ENCODE assay signal across 8 mouse cellular contexts in the genomic region with DNA sequence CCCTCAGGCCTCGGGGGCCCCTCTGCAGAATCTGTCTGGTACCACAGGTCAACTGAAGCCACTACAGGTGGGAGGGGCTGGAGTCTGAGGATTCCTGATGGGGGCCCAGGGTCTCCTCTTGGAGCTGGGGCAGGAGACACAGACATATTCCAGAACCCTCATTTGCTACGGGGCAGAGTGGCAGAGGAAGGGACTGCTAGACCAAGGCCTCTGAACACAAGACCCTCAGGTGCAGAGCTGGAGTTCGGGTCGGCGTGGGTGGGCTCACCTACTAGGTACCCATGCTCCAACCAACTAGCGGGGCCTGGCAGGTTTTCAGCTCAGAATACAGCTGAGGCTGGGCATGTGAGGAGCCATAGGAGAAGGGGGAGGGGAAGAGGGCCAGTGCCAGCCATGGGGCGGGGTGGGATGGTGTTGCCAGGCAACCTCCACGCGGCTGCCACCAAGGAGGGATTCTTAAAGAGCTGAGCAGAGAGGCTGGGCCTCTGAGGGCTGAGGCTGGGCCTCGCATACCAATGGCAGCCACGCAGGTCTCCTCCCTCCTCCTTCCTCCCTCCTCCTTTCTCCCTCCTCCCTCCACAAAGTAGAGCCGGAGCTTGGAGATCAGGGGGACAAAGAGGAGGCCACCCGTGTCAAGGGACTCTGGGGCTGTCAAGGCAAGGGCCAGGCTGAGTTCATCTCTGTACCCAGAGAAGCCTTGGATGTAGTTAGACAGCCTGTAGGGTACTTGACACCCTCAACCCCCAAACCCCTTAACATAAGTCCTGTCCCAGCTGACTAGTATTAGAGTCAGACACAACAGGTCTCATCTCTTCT. TPM values are rescaled to one million over a fixed set of nuclear protein-coding genes. Genes with fewer than 3 reads are reported as not detected.
A peak's percentile ranks its signal among the peaks of the same experiment; 100 is the strongest.
DNase-seq lines count a peak whose midpoint lies in the region; ATAC-seq and TF ChIP-seq lines count a peak whose summit lies in the region.

No protein-coding gene starts in this region.

- H3K9ac ChIP-seq in heart, embryonic 12.5 days = no peak overlapping the region
- no peak overlapping the region for H3K9ac ChIP-seq in embryonic facial prominence, embryonic 14.5 days (ENCODE audit: low read depth, low read length)
- H3K9ac ChIP-seq in intestine, postnatal 0 days (ENCODE audit: low read depth, low read length) = no peak overlapping the region
- H3K9ac ChIP-seq in limb, embryonic 14.5 days (ENCODE audit: low read depth, low read length, severe bottlenecking) = no peak overlapping the region
- H3K9ac ChIP-seq in neural tube, embryonic 11.5 days (ENCODE audit: low read length) = no peak overlapping the region

- no peak for TF ChIP-seq POLR2A in limb, embryonic 14.5 days (IDR thresholded peaks at IDR 0.05; ENCODE audit: borderline replicate concordance, extremely low read depth, insufficient read depth, insufficient read length)

- TF ChIP-seq CTCF in intestine, postnatal 0 days (IDR thresholded peaks at IDR 0.05; ENCODE audit: low read depth) = no peak

- H3K4me1 ChIP-seq in heart, embryonic 12.5 days (replicated peaks) = peaks cover 32% of the 10 kb centered on the region
- H3K4me1 ChIP-seq in embryonic facial prominence, embryonic 14.5 days (ENCODE audit: control insufficient read depth, insufficient read depth, low read length) = peaks cover 27% of the 10 kb centered on the region
- no peaks in the 10 kb centered on the region; the same call in 1 of the 2 replicates for H3K4me1 ChIP-seq in intestine, postnatal 0 days (replicated peaks; ENCODE audit: control insufficient read depth, insufficient read depth, low read length)
- peaks cover 27% of the 10 kb centered on the region for H3K4me1 ChIP-seq in limb, embryonic 14.5 days (ENCODE audit: control insufficient read depth, insufficient read depth, low read length)
- H3K4me1 ChIP-seq in neural tube, embryonic 11.5 days (ENCODE audit: control insufficient read depth, insufficient read depth, low read length) = peaks cover 24% of the 10 kb centered on the region

- peak; percentile 65 for ATAC-seq in heart, embryonic 12.5 days (ENCODE audit: insufficient number of reproducible peaks, low FRiP score)
- ATAC-seq in embryonic facial prominence, embryonic 14.5 days (ENCODE audit: low read depth) = peak; percentile 93
- peak; percentile 14; the same call in 1 of the 2 replicates for ATAC-seq in intestine, postnatal 0 days
- ATAC-seq in limb, embryonic 14.5 days (ENCODE audit: low FRiP score, low read depth) = peak; percentile 84
- peak; percentile 94 for ATAC-seq in neural tube, embryonic 11.5 days (ENCODE audit: insufficient read depth, low FRiP score, low TSS enrichment)

- H3K27ac ChIP-seq in heart, embryonic 12.5 days (ENCODE audit: poor library complexity, severe bottlenecking) = no peak overlapping the region
- H3K27ac ChIP-seq in embryonic facial prominence, embryonic 14.5 days (replicated peaks; ENCODE audit: low read depth, low read length) = 0 out of 2 replicates have a peak overlapping the region, but pooled peaks have one; percentile 7
- no peak overlapping the region for H3K27ac ChIP-seq in intestine, postnatal 0 days (ENCODE audit: low read depth, low read length)
- no peak overlapping the region; the same call in 1 of the 2 replicates for H3K27ac ChIP-seq in limb, embryonic 14.5 days (replicated peaks; ENCODE audit: low read depth, low read length)
- H3K27ac ChIP-seq in neural tube, embryonic 11.5 days (ENCODE audit: low read depth, low read length) = no peak overlapping the region

- H3K4me2 ChIP-seq in heart, embryonic 12.5 days = peak overlapping the region; percentile 31
- no peak overlapping the region for H3K4me2 ChIP-seq in embryonic facial prominence, embryonic 14.5 days (ENCODE audit: low read depth, low read length)
- no peak overlapping the region for H3K4me2 ChIP-seq in intestine, postnatal 0 days (replicated peaks; ENCODE audit: low read depth)
- H3K4me2 ChIP-seq in limb, embryonic 14.5 days (replicated peaks; ENCODE audit: low read depth, low read length, severe bottlenecking) = 0 out of 2 replicates have a peak overlapping the region, but pooled peaks have one; percentile 3
- no peak overlapping the region for H3K4me2 ChIP-seq in neural tube, embryonic 11.5 days (ENCODE audit: low read depth)

- H3K4me3 ChIP-seq in heart, embryonic 12.5 days = no peak overlapping the region
- H3K4me3 ChIP-seq in embryonic facial prominence, embryonic 14.5 days (ENCODE audit: low read depth, low read length) = no peak overlapping the region
- H3K4me3 ChIP-seq in intestine, postnatal 0 days (ENCODE audit: low read depth, low read length) = no peak overlapping the region
- no peak overlapping the region for H3K4me3 ChIP-seq in limb, embryonic 14.5 days (replicated peaks; ENCODE audit: low read length)
- H3K4me3 ChIP-seq in neural tube, embryonic 11.5 days (ENCODE audit: low read depth, low read length) = no peak overlapping the region

- peaks cover 35% of the 10 kb centered on the region for H3K27me3 ChIP-seq in heart, embryonic 12.5 days (replicated peaks)
- H3K27me3 ChIP-seq in embryonic facial prominence, embryonic 14.5 days (replicated peaks; ENCODE audit: control insufficient read depth, insufficient read depth, low read length) = peaks cover 6% of the 10 kb centered on the region; the same call in 1 of the 2 replicates
- H3K27me3 ChIP-seq in intestine, postnatal 0 days (replicated peaks; ENCODE audit: control insufficient read depth, insufficient read depth, low read length) = peaks cover 4% of the 10 kb centered on the region; the same call in 1 of the 2 replicates
- H3K27me3 ChIP-seq in limb, embryonic 14.5 days (ENCODE audit: control insufficient read depth, insufficient read depth, low read length) = peaks cover 9% of the 10 kb centered on the region; the same call in 1 of the 2 replicates
- peaks cover 15% of the 10 kb centered on the region for H3K27me3 ChIP-seq in neural tube, embryonic 11.5 days (ENCODE audit: control insufficient read depth, insufficient read depth, low read length)

- 17% methylated on average over 13 of the region's 13 CpGs for WGBS in heart, embryonic 12.5 days
- WGBS in embryonic facial prominence, embryonic 14.5 days = 24% methylated on average over 11 of the region's 13 CpGs
- 28% methylated on average over 13 of the region's 13 CpGs for WGBS in intestine, postnatal 0 days
- 13% methylated on average over 12 of the region's 13 CpGs for WGBS in limb, embryonic 14.5 days
- 22% methylated on average over 11 of the region's 13 CpGs for WGBS in neural tube, embryonic 11.5 days

- DNase-seq in heart, adult 11 months = no peak
- DNase-seq in embryonic facial prominence, embryonic 14.5 days (ENCODE audit: low spot score) = peak; percentile 92
- DNase-seq in limb, embryonic 14.5 days (ENCODE audit: low spot score) = peak; percentile 79
- DNase-seq in neural tube, embryonic 11.5 days (ENCODE audit: low spot score) = peak; percentile 86
- no peak for DNase-seq in thymus, postnatal 0 days (ENCODE audit: low spot score)
- no peak for DNase-seq in urinary bladder, postnatal 4 days (ENCODE audit: low spot score in 2 of 2)

- no peaks in the 10 kb centered on the region for H3K36me3 ChIP-seq in heart, embryonic 12.5 days
- no peaks in the 10 kb centered on the region for H3K36me3 ChIP-seq in embryonic facial prominence, embryonic 14.5 days (ENCODE audit: control insufficient read depth, insufficient read depth, low read length)
- H3K36me3 ChIP-seq in intestine, postnatal 0 days (ENCODE audit: control insufficient read depth, insufficient read depth) = no peaks in the 10 kb centered on the region
- no peaks in the 10 kb centered on the region for H3K36me3 ChIP-seq in limb, embryonic 14.5 days (ENCODE audit: control insufficient read depth, insufficient read depth, low read length)
- H3K36me3 ChIP-seq in neural tube, embryonic 11.5 days (ENCODE audit: control insufficient read depth, insufficient read depth, low read length) = no peaks in the 10 kb centered on the region

- H3K9me3 ChIP-seq in heart, embryonic 12.5 days (replicated peaks) = no peaks in the 10 kb centered on the region
- no peaks in the 10 kb centered on the region for H3K9me3 ChIP-seq in embryonic facial prominence, embryonic 14.5 days (ENCODE audit: control insufficient read depth, low read length)
- no peaks in the 10 kb centered on the region for H3K9me3 ChIP-seq in intestine, postnatal 0 days (ENCODE audit: control insufficient read depth)
- H3K9me3 ChIP-seq in limb, embryonic 14.5 days (ENCODE audit: control insufficient read depth, low read length) = no peaks in the 10 kb centered on the region
- no peaks in the 10 kb centered on the region for H3K9me3 ChIP-seq in neural tube, embryonic 11.5 days (ENCODE audit: control insufficient read depth, low read length)

RNA-seq across cellular contexts. Expression of a gene that starts 33.9 kb away (rescaled TPM):
- polyA plus RNA-seq in heart, embryonic 12.5 days (2016; fragmentation: Nextera tagmentation; extraction: Ambion mirVana) = 151 and 154 TPM in 2 replicates
- 172 and 199 TPM in 2 replicates for polyA plus RNA-seq in embryonic facial prominence, embryonic 14.5 days (2014; fragmentation: Nextera tagmentation; extraction: Ambion mirVana)
- 121 and 126 TPM in 2 replicates for polyA plus RNA-seq in intestine, postnatal 0 days (2015; fragmentation: Nextera tagmentation; extraction: Ambion mirVana)
- 157 and 181 TPM in 2 replicates for polyA plus RNA-seq in limb, embryonic 14.5 days (2012; rRNA removed)
- polyA plus RNA-seq in limb, embryonic 14.5 days (2014; fragmentation: Nextera tagmentation; extraction: Ambion mirVana) = 203 and 212 TPM in 2 replicates
- 248 and 255 TPM in 2 replicates for polyA plus RNA-seq in neural tube, embryonic 11.5 days (2014; fragmentation: Nextera tagmentation; extraction: Ambion mirVana)
- polyA plus RNA-seq in thymus, postnatal 0 days (2015; fragmentation: Nextera tagmentation; extraction: Ambion mirVana) = 166 TPM in 2 replicates

RNA-seq across cellular contexts. Expression of a gene that starts 45.2 kb away (rescaled TPM):
- 2,134 and 2,138 TPM in 2 replicates for polyA plus RNA-seq in heart, embryonic 12.5 days (2016; fragmentation: Nextera tagmentation; extraction: Ambion mirVana)
- 995 and 1,073 TPM in 2 replicates for polyA plus RNA-seq in embryonic facial prominence, embryonic 14.5 days (2014; fragmentation: Nextera tagmentation; extraction: Ambion mirVana)
- polyA plus RNA-seq in intestine, postnatal 0 days (2015; fragmentation: Nextera tagmentation; extraction: Ambion mirVana) = 2,194 and 2,204 TPM in 2 replicates
- polyA plus RNA-seq in limb, embryonic 14.5 days (2012; rRNA removed) = 478 and 552 TPM in 2 replicates
- 850 and 909 TPM in 2 replicates for polyA plus RNA-seq in limb, embryonic 14.5 days (2014; fragmentation: Nextera tagmentation; extraction: Ambion mirVana)
- 706 and 761 TPM in 2 replicates for polyA plus RNA-seq in neural tube, embryonic 11.5 days (2014; fragmentation: Nextera tagmentation; extraction: Ambion mirVana)
- polyA plus RNA-seq in thymus, postnatal 0 days (2015; fragmentation: Nextera tagmentation; extraction: Ambion mirVana) = 1,177 and 1,274 TPM in 2 replicates

Comparison
In these comparisons a context has a peak if more than half of its experiments do, and no peak if none do; other contexts are left out.
1. ATAC-seq: peak in every context shown above with its lines; median percentile 94 in neural tube, embryonic 11.5 days; 93 in embryonic facial prominence, embryonic 14.5 days; 84 in limb, embryonic 14.5 days; 65 in heart, embryonic 12.5 days; 14 in intestine, postnatal 0 days.
2. H3K4me2 ChIP-seq: peak in heart, embryonic 12.5 days (single experiment) and limb, embryonic 14.5 days (single experiment); none in embryonic facial prominence, embryonic 14.5 days (single experiment), intestine, postnatal 0 days (single experiment) and neural tube, embryonic 11.5 days (single experiment).
3. DNase-seq: peak in embryonic facial prominence, embryonic 14.5 days (single experiment), limb, embryonic 14.5 days (single experiment) and neural tube, embryonic 11.5 days (single experiment); none in heart, adult 11 months (single experiment), thymus, postnatal 0 days (single experiment) and urinary bladder, postnatal 4 days (0 of 2).